Mouse (Mus musculus) forebrain, embryonic 13.5 days (tissue): ENCODE measurements around the gene Akap1. TPM values are rescaled to one million over a fixed set of nuclear protein-coding genes. Genes with fewer than 3 reads are reported as not detected.
A peak's percentile ranks its signal among the peaks of the same experiment; 100 is the strongest.

Source experiments
- ATAC-seq: fragments of 200-750 bp; cut with Nextera tagmentation; 2 replicates; pipeline ENCODE4 v1.8.0; 2017
- H3K27ac ChIP-seq: fragments of 300-500 bp; sonication (generic); 2 replicates; pipeline ENCODE4 v1.5.1; 2015; ENCODE audit warnings: inconsistent platforms, mild to moderate bottlenecking, moderate library complexity
- H3K27me3 ChIP-seq: fragments of 300-500 bp; sonication (generic); 2 replicates; pipeline ENCODE4 v1.6.1; 2015; ENCODE audit warnings: mild to moderate bottlenecking, inconsistent platforms
- H3K36me3 ChIP-seq: fragments of 300-500 bp; sonication (generic); 2 replicates; pipeline ENCODE4 v1.6.1; 2015; ENCODE audit warnings: mild to moderate bottlenecking, inconsistent platforms; ENCODE audit not compliant: poor library complexity, severe bottlenecking
- H3K4me1 ChIP-seq: fragments of 300-500 bp; sonication (generic); 2 replicates; pipeline ENCODE4 v1.6.1; 2015; ENCODE audit warnings: inconsistent platforms
- H3K4me2 ChIP-seq: fragments of 300-500 bp; sonication (generic); 2 replicates; pipeline ENCODE4 v1.6.1; 2015; ENCODE audit warnings: inconsistent platforms, mild to moderate bottlenecking, moderate library complexity
- H3K4me3 ChIP-seq: fragments of 300-500 bp; sonication (generic); 2 replicates; pipeline ENCODE4 v1.5.1; 2015; ENCODE audit warnings: mild to moderate bottlenecking, inconsistent platforms
- H3K9ac ChIP-seq: fragments of 300-500 bp; sonication (generic); 2 replicates; pipeline ENCODE4 v1.6.1; 2015; ENCODE audit warnings: mild to moderate bottlenecking, inconsistent platforms
- H3K9me3 ChIP-seq: fragments of 300-500 bp; sonication (generic); replicated peaks from 2 replicates; pipeline ENCODE4 v1.6.1; 2016; ENCODE audit warnings: inconsistent platforms
- WGBS: fragments of 180-500 bp; shearing (Covaris S2); methylation state at CpG from one replicate; pipeline ENCODE4 v1.1.7; 2015; 5-methylcytosine and 5-hydroxymethylcytosine counted together
- polyA plus RNA-seq: library from polyadenylated mRNA; unstranded; fragments of >200 nt; fragmentation: Nextera tagmentation; extraction: Ambion mirVana; gene quantifications from 2 replicates; pipeline ENCODE4 v1.2.1, GENCODE M21; 2015

Akap1 gene
- polyA plus RNA-seq, 1 experiment from 2014 or later, result 21.8 TPM

GRCm38 (mm10) chr11:88852806-88853205 lies 11.6 kb downstream of the Akap1 start:
- Histone ChIP-seq H3K4me3 (no peak overlapping the region), H3K27ac (no peak overlapping the region), H3K9ac (no peak overlapping the region), H3K4me1 (peaks cover 35% of the 10 kb centered on the region), H3K9me3 (no peaks in the 10 kb centered on the region), H3K36me3 (0 out of 2 replicates have a peak, but pooled peaks cover 3% of the 10 kb centered on the region), H3K4me2 (no peak overlapping the region), H3K27me3 (no peaks in the 10 kb centered on the region)
- 90% methylated on average over 4 of the region's 4 CpGs for WGBS
- no peak for ATAC-seq

DNA sequence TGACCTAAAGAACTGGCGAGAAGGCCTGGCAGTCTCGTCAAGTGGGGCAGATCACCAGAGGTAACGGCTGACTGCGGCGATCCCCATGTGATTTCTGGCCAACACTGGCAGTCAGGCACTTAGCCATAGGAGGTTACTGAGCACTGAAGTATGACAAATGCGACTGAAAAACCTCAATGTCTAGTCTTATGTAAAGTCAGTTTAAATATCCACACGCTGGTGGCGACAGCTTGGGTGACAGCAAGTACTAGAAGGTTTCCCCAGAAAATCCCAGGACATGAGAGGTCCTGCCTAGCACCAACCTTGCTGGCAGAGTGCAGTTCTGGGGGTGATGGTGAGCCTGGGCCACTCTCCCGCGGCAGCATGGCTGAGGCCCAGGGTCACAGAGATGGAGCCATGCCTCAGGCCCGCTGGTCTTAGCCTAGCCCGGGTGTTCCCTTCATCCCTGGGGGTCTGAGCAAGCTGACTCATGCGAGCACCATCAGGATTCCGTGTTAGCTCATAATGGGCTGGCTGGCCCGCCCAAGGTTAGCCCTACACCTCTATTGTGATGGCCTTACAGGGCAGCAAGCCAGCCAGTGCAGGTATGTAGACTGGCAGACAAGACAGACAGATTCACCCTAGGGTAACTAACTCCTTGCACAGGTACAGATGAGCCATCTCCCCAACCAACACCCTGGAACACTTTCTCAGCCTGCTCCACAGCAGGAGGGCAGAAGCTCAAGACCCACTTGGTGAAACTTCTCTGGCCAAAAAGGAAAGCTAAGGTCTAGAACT lies 13.1 kb downstream of the Akap1 start:
- H3K9ac ChIP-seq, result 0 out of 2 replicates have a peak overlapping the region, but pooled peaks have one; percentile 21
- WGBS, result 84% methylated on average over 15 of the region's 15 CpGs

GRCm38 (mm10) chr11:88849732-88850131 lies 14.7 kb downstream of the Akap1 start:
- peaks cover 21% of the 10 kb centered on the region for H3K4me1 ChIP-seq
- H3K9ac ChIP-seq, result no peak overlapping the region
- H3K9me3 ChIP-seq, result no peaks in the 10 kb centered on the region
- WGBS, result 77% methylated on average over 3 of the region's 3 CpGs
- no peak overlapping the region for H3K4me3 ChIP-seq
- H3K4me2 ChIP-seq, result no peak overlapping the region
- no peaks in the 10 kb centered on the region for H3K27me3 ChIP-seq
- ATAC-seq, result no peak
- peaks cover 14% of the 10 kb centered on the region for H3K36me3 ChIP-seq
- H3K27ac ChIP-seq, result no peak overlapping the region

More for the DNA sequence above, 13.1 kb downstream of the Akap1 start:
- Histone ChIP-seq H3K4me2 (no peak overlapping the region), H3K27me3 (no peaks in the 10 kb centered on the region), H3K4me1 (peaks cover 28% of the 10 kb centered on the region), H3K36me3 (0 out of 2 replicates have a peak, but pooled peaks cover 3% of the 10 kb centered on the region), H3K27ac (no peak overlapping the region), H3K9me3 (no peaks in the 10 kb centered on the region), H3K4me3 (no peak overlapping the region)
- ATAC-seq, result no peak

GRCm38 (mm10) chr11:88849284-88849683 lies 15.1 kb downstream of the Akap1 start:
- peaks cover 19% of the 10 kb centered on the region for H3K36me3 ChIP-seq
- peaks cover 21% of the 10 kb centered on the region for H3K4me1 ChIP-seq
- H3K9ac ChIP-seq, result no peak overlapping the region; the same call in 1 of the 2 replicates
- no peaks in the 10 kb centered on the region for H3K27me3 ChIP-seq
- WGBS, result 64% methylated on average over 8 of the region's 8 CpGs
- H3K4me2 ChIP-seq, result no peak overlapping the region
- H3K9me3 ChIP-seq, result no peaks in the 10 kb centered on the region
- ATAC-seq, result no peak
- H3K4me3 ChIP-seq, result no peak overlapping the region
- H3K27ac ChIP-seq, result no peak overlapping the region

DNA sequence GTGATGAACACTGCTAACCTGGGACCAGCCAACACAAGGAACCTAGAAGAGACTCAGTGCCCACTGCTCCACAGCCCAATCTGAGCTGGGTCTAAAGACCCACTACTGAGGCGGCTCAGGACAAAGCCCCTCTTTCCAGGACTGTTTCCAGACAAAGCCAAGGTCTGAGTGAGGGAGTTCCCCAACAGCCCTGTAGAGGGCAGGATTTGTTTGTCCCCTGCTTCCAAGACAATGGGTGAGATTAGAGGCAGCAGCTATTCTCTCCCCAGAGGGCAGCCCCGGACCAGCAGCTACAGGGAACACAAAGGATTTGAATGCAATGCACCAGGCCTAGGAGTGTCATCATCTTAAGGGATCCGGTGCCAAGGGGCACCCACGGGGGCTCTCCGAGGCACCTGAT lies 15.8 kb downstream of the Akap1 start:
- no peaks in the 10 kb centered on the region for H3K9me3 ChIP-seq
- no peak overlapping the region for H3K4me3 ChIP-seq
- ATAC-seq, result peak; percentile 50
- peaks cover 26% of the 10 kb centered on the region for H3K36me3 ChIP-seq
- H3K4me1 ChIP-seq, result peaks cover 21% of the 10 kb centered on the region
- H3K27ac ChIP-seq, result no peak overlapping the region
- no peaks in the 10 kb centered on the region for H3K27me3 ChIP-seq
- no peak overlapping the region for H3K9ac ChIP-seq
- WGBS, result 27% methylated on average over 5 of the region's 5 CpGs
- no peak overlapping the region for H3K4me2 ChIP-seq

DNA sequence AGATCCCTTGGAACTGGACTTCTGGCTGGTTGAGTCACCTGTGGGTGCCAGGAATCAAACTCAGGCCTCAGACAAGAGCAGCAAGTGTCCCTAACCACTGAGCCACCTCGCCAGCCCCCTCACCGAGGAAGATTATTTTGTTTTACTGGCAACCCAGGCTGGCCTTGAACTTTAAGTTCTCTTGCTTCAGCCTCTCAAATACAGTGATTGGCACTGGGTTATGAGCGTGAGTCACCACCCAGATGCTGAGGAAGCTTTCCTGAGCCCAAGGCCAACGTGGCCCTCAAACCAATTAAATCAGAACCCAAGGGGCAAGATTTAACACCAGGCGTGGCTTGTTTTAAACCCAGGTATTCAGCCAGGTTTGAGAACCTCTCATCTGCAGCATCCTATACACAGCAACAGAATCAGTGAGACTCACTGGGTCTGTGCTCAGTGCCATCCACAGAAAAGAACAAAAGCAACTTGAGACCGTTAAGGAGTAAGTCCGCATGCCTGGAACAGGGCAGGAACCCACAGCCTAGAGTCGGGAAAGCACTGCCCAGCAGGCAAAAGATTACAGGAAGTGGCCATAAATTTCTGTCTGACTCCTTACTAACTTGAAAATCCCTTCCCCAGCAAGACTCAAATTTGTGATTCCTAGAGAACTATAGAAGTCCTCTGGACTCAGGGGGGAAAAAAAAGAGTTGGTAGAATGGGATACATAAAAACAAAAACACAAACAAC lies 16.9 kb downstream of the Akap1 start:
- WGBS, result 86% methylated on average over 8 of the region's 8 CpGs
- no peak for ATAC-seq
- Histone ChIP-seq H3K36me3 (peaks cover 30% of the 10 kb centered on the region), H3K9me3 (no peaks in the 10 kb centered on the region), H3K27me3 (no peaks in the 10 kb centered on the region), H3K9ac (no peak overlapping the region), H3K27ac (no peak overlapping the region), H3K4me3 (no peak overlapping the region), H3K4me1 (peaks cover 21% of the 10 kb centered on the region), H3K4me2 (no peak overlapping the region)

GRCm38 (mm10) chr11:88844384-88844783 lies 20.0 kb downstream of the Akap1 start:
- H3K36me3 ChIP-seq, result peaks cover 40% of the 10 kb centered on the region
- H3K27me3 ChIP-seq, result no peaks in the 10 kb centered on the region
- no peak overlapping the region for H3K9ac ChIP-seq
- no peaks in the 10 kb centered on the region for H3K9me3 ChIP-seq
- no peak for ATAC-seq
- H3K4me3 ChIP-seq, result no peak overlapping the region
- WGBS, result 90% methylated on average over 5 of the region's 5 CpGs
- no peak overlapping the region for H3K27ac ChIP-seq
- H3K4me2 ChIP-seq, result no peak overlapping the region
- peaks cover 19% of the 10 kb centered on the region for H3K4me1 ChIP-seq

- Histone ChIP-seq H3K4me1 (peaks cover 8% of the 10 kb centered on the region), H3K9ac (no peak overlapping the region), H3K4me2 (no peak overlapping the region), H3K36me3 (peaks cover 51% of the 10 kb centered on the region), H3K27ac (no peak overlapping the region), H3K9me3 (no peaks in the 10 kb centered on the region), H3K4me3 (no peak overlapping the region), H3K27me3 (no peaks in the 10 kb centered on the region)
- 93% methylated on average over 10 of the region's 10 CpGs for WGBS
- no peak for ATAC-seq
These were observed 21.1 kb downstream of the Akap1 start for GRCm38 (mm10) chr11:88843305-88843704.

GRCm38 (mm10) chr11:88842315-88842975 lies 21.9 kb downstream of the Akap1 start:
- Histone ChIP-seq H3K4me1 (0 out of 2 replicates have a peak, but pooled peaks cover 5% of the 10 kb centered on the region), H3K27ac (no peak overlapping the region), H3K4me2 (no peak overlapping the region), H3K36me3 (peaks cover 60% of the 10 kb centered on the region), H3K27me3 (no peaks in the 10 kb centered on the region), H3K9ac (no peak overlapping the region), H3K9me3 (no peaks in the 10 kb centered on the region), H3K4me3 (no peak overlapping the region)
- 93% methylated on average over 13 of the region's 13 CpGs for WGBS
- ATAC-seq, result no peak

DNA sequence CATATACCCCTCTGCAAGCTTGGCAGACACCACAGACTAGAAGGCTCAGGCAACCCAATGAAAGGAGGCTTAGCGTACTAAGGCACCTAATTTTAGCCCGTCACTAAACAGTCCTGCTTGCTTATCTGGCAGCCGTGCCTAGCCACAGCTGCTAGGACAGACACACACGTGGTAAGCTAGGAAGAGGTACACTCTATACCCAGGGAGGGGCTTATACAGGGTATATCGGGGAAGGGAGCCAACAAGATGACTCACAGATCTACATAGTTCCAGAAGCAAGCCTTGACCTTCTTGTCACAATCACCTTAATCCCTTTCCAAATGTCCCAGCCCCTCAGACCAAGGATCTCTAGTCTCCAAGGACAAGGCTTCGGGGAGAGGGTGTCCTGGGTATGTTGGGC lies 23.0 kb downstream of the Akap1 start:
- Histone ChIP-seq H3K9ac (no peak overlapping the region), H3K36me3 (peaks cover 69% of the 10 kb centered on the region), H3K4me3 (no peak overlapping the region), H3K4me2 (no peak overlapping the region), H3K27me3 (no peaks in the 10 kb centered on the region), H3K4me1 (0 out of 2 replicates have a peak, but pooled peaks cover 5% of the 10 kb centered on the region), H3K27ac (no peak overlapping the region), H3K9me3 (no peaks in the 10 kb centered on the region)
- ATAC-seq, result no peak
- WGBS, result 83% methylated on average over 6 of the region's 6 CpGs

- H3K4me1 ChIP-seq, result 0 out of 2 replicates have a peak, but pooled peaks cover 5% of the 10 kb centered on the region
- no peaks in the 10 kb centered on the region for H3K9me3 ChIP-seq
- no peak overlapping the region for H3K4me3 ChIP-seq
- no peak overlapping the region for H3K27ac ChIP-seq
- no peak for ATAC-seq
- WGBS, result 87% methylated on average over 10 of the region's 10 CpGs
- H3K27me3 ChIP-seq, result no peaks in the 10 kb centered on the region
- H3K36me3 ChIP-seq, result peaks cover 75% of the 10 kb centered on the region
- no peak overlapping the region for H3K4me2 ChIP-seq
- peak overlapping the region; percentile 21; the same call in 1 of the 2 replicates for H3K9ac ChIP-seq
These were observed 23.5 kb downstream of the Akap1 start for GRCm38 (mm10) chr11:88840724-88841350.
